Mouse (Mus musculus) urinary bladder, postnatal 36 days (tissue): Measurements from ENCODE around the gene Pnmal1.

Experiments used
- DNase-seq, 2 experiments: peaks; one replicate each; pipeline ENCODE4 v3.0.0; 2022; ENCODE audit warnings: low spot score in 2 of 2, mixed read lengths in 1 of 2

The Pnmal1 gene

DNA sequence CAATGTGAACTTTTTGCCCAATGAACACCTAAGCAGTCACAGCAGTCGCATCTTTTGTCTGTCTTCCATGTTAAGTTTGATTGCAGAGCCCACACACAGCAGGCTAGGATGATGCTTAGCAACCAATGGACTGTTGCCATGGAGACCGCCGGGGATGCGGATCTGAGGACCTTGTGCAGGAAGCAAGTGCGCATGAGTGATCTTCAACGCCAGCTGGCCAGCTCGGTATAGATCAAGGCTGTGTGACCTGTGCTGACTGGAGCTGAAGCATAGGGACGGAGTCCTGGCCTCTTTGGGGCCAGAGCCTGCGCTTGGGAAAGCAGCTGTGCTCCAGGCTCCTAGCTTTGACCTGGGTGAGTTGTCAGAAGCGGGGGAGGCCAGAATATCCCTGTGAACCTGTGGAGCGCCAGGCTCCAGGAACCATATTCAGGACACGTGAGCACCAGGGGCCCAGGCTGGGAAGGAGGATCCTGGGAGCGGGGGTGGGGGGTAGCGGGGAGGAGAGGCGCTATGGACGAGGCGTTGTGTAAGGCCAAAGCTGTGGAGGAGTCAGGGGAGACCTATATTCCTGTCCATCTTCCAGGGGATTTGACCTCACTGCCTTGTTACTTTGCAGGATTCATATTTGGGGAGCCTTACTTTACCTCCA is at the start of gene Pnmal1:
Gene Pnmal1, plus strand, starts transcription at position 141 of the 649 bp plus-strand sequence.
- DNase-seq: no peak

DNA sequence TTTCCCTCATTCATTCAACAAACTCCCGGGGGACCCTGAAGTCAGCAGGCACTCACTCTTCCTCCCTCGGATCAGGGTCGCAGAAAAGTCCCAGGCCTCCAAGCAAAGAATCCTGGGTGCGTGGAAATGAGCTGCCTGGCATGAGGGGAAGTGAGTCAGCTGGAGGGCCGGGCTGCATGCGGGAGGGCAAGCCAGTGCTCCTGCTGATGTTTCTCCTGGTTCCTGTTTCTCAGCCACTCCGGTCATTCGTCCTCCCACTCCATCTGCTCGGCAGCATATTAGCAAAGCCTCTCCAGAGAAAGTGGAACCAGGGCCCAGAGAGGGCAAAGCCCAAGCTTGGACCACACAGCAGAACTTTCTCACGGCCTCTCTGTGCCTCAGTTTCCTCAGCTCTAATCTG is 49.6 kb upstream of the Pnmal1 start:
- DNase-seq: no peak

- no peak for DNase-seq
Measured at GRCm38 (mm10) chr7:16911904-16912303, 47.6 kb upstream of the Pnmal1 start.

GRCm38 (mm10) chr7:16912360-16912759 is 47.1 kb upstream of the Pnmal1 start:
- DNase-seq: peak in 1 of 2 experiments; percentile 64

DNA sequence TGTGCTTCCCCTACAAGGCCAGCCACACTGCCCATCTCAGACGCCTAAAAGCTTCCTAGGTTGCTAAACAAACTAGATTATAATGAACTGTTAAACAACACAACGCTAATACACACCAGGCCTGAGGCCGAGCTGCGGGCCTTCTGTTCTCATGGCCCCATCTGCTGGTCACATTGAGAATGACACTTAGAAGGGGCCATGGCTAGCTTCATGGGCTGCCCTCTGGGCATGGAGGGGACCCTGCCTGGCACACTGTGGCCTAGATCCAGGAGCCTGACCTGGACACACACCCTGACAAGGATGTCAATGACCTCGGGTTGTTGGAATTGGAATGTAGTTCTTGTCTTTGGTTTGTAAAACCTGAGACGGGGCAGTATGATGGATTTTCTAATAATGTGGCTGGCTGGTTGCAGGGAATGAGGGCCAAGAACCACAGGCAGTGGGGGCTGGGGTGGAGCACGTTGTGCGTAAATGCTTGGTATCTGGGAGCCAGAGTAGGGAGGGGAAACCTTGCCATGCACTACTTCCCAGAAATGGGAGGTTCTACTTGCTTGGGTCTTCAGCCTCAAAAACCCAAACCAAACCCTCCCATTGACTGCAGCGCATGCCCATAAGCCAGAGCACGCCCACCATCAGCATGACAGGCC is 45.5 kb upstream of the Pnmal1 start:
- DNase-seq: peak; percentile 66 to 68

DNA sequence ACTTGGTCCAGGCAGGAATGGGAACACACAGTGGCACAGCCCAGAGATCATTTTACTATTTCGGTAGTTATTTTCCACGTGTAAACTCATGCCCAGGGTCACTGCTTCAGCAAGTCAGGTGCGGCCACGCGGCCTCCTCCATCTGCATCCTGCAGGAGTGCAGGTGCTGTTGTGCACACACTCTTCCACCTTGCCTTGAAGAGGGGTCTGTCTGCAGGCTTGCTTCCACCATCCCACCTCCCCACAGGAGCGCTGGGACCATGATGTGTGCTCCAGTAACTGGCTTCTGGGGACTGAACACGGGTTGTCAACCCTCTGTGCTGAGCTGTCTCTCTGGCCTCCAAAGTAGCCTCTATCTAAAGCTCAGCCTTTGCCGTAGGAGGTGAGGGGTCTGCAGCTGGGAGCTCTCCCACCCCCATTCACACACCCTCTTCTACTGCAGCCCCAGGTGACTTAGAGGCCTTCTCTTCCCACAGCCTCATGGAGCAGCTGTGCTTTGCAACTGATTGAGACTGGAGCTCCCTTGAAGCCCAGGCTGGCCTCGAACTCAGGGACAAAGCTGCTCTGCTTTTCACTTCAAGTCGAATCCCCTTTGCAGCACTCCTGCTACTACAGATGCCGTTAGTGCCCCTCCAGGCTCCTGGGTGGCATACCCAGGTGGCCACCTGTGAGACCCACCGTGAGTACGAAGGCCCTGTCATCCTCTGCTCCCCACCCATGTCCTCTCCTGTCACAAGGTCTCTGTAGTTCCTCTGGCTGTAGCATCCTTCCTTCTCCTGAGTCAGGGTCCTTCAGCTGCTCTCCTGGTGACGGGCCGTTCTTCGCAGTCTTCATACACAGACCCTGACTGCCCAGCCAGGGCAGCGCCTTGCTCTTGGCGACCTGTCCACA is 44.8 kb upstream of the Pnmal1 start:
- no peak for DNase-seq

DNA sequence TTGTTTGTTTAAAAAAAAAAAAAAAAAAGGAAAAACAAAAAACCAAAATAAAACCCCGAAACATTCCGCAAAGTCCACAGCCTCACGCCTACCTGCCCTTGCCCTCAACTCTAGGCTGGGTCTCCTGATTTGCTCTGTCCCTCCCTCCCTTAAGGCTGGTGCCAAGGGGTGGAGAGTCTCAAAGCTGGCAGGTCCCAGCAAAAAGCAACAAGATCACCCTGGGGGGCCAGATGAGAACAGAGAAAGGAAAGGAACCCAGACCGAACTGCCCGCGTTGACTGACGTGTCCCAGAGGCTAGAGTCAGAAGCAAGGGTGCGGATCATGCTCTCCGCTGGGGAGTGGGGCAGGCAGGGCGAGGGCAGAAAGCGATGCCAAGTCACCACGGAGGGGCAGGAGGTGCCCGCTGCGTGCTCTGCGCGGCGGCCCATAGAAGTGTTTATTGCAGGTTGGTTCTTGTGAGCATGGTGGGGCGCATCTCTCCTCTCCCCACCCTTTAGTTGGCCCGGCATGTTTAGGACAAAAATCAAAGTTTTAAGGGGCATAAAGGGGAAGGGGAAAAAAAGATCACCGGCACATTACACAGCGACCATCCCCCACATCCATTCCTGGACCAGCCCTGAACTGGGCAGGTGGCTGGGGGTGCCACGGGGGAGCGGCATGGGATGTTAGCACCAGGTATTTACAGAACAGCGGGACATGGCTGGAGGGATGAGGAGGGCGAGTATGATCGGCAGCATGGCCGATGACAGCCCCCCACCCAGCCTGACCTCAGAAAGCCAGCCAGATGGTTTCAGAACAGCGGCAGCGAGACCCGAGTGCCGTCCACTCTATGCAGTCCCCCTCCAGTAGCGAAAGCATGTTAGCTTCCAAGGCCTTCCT is 43.8 kb upstream of the Pnmal1 start:
- no peak for DNase-seq

- no peak for DNase-seq
Measured at GRCm38 (mm10) chr7:16916342-16917265, 42.9 kb upstream of the Pnmal1 start.

- no peak for DNase-seq
Measured at GRCm38 (mm10) chr7:16917447-16917846, 42.0 kb upstream of the Pnmal1 start.

DNA sequence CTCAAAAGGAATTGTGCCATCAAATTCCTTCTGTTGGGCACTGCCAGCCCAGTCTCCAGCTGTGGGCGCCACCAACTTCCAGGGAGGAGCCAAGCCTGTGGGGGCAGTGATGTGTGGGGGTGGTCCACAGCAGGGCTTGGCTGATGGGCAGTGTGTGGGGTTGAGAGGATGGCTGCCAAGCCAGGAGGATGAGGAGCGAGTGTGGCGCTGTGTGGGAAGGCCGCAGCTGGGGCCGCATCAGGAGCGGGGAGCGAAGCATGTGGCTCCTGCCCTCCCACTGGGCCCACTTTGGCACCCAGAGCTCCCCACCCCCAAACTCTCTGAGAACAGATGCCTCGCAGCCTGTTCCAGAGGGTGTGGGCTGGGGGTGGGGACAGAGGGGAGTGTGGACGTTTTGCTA is 41.5 kb upstream of the Pnmal1 start:
- DNase-seq: no peak

- no peak for DNase-seq
Measured at GRCm38 (mm10) chr7:16918670-16919069, 40.8 kb upstream of the Pnmal1 start.

DNA sequence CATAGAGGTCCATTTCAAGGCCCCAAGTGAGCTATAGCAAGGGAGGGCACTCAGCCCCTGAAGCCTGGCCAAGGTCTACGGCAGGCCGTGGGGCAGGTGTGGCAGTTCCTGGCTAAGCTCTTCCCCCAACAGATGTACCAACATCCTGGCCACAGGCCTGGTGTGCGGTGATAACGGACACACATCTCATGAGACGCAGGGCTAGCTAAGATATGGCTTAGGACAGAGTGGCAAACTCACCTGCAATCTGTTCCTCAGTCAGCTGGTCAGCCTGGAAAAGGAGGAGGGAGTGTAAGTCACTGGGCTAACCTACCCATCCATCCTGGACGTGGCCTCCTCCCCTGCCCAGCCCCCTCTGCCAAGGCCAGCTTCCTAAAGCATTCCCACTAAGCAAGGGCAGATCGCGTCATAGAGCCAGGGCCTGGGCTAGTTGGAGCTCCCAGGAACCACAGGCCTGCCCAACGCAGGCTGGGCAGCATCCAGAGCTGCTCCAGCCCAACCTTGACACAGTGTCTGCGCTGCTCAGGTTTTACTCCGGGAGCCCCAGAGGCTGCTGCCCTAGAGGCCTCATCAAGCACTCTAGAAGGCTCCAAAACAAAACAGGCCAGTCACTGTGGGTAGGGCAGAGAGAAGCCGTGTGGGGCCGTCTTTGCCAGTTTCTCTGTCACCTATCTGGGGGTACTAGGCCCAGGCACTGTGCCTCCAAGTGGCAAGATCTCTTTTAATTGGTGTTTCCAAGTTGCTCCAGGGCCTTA is 39.9 kb upstream of the Pnmal1 start:
- no peak for DNase-seq

- DNase-seq: no peak
Measured at GRCm38 (mm10) chr7:16920150-16920579, 39.3 kb upstream of the Pnmal1 start.

DNA sequence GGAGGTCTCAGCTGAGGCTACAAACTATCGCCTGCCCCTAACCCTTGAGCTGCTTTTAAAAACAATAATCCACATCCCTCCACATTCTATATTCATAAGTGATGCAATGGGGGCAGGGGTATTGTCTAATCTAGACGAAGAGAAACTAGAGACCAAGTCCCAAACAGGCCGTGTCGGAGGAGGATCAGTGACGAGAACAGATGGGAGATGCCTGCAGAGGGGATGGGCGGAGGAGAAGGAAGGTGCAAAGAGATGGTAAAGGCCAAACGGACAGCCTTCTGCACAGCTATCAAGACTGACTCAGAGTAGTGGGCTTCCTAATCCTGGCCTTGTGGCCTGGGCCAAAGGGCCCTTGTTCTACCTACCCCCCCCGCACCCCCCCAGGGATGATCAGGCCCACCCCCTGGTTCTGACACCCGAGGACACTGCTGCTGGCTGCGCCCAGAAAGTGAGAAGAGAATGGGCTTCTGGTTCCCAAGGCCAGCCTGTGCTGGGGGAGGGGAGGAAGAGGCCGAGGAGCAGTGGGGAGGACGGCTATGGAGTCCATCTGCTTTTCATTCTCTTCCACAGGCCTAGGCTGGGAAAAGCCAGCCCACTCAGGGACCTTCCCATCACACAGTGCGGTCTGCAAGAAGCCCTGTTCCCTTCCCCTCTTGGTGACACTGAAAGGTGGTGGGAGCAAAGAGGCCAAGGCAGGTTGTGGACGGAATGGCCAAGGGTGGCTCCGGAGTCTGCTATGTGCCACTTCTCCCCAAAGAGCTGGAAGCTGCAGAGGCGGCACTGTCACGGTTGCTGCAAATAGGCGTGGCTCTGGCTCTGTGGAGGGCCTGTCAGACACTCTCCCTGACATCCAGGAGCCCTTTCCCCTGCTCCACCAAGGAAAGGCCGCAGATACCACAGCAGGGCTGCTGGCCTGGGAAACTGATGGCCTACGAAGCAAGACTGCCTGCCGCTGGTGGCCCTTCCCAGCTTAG is 38.4 kb upstream of the Pnmal1 start:
- no peak for DNase-seq

- no peak for DNase-seq
Measured at GRCm38 (mm10) chr7:16921881-16922335, 37.6 kb upstream of the Pnmal1 start.

DNA sequence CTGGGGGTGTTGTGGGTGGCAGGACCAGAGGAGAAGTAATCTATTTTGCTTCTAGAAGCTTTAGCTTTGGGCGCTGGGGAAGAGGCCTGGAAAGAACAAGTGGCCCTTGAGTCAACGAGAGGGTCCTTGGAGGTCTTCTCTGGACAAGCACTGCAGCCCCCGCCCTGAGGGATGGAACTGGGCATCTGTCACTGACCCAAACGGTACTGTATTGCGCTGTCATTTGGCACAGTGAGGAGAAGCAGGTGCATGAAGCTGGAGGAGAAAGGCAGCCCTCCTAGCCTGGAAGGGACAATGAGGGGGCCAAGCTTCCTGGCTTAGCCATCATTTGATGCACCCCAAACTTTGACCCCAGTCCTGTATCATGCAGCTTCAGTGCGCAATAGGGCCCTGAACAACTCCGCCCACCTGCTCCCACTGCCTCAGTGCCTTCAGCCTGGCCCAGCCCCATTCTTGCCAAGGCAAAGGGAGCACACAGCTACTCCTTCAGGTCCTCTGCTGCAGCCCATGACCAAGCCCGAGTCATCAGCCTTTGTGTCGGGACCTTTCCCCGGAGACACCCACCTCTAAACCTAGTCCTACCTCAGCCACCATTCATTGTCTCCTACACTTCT is 37.0 kb upstream of the Pnmal1 start:
- no peak for DNase-seq

- DNase-seq: no peak
Measured at GRCm38 (mm10) chr7:16923283-16924036, 36.0 kb upstream of the Pnmal1 start.
